Mouse (Mus musculus) small intestine, adult 2 months (tissue): ENCODE data around the gene Xbp1. TPM values are rescaled to one million over a fixed set of nuclear protein-coding genes. Genes with fewer than 3 reads are reported as not detected.

Source experiments
- H3K27ac ChIP-seq: fragments of 200-500 bp; 2 replicates; pipeline ENCODE4 v1.5.1; 2012; ENCODE audit warnings: low read depth, low read length, control low read depth, inconsistent platforms; ENCODE audit not compliant: insufficient read depth
- H3K27me3 ChIP-seq: fragments of 200-500 bp; 2 replicates; pipeline ENCODE4 v1.6.1; 2012; ENCODE audit warnings: mild to moderate bottlenecking, moderate library complexity, low read length, inconsistent platforms; ENCODE audit not compliant: control insufficient read depth, insufficient read depth
- H3K36me3 ChIP-seq: fragments of 200-500 bp; 2 replicates; pipeline ENCODE4 v1.6.1; 2012; ENCODE audit warnings: mild to moderate bottlenecking, low read length, control low read depth, inconsistent platforms; ENCODE audit not compliant: control insufficient read depth, insufficient read depth
- H3K4me1 ChIP-seq: fragments of 200-500 bp; 2 replicates; pipeline ENCODE4 v1.6.1; 2012; ENCODE audit warnings: low read length, inconsistent platforms, mixed read lengths; ENCODE audit not compliant: control insufficient read depth, insufficient read depth, insufficient read length
- H3K4me3 ChIP-seq: fragments of 200-500 bp; 2 replicates; pipeline ENCODE4 v1.5.1; 2012; ENCODE audit warnings: low read depth, mild to moderate bottlenecking, control low read depth, inconsistent platforms, low read length, moderate library complexity
- CTCF ChIP-seq: fragments of 200-500 bp; IDR thresholded peaks from 2 replicates; pipeline ENCODE4 v1.5.1; 2012; ENCODE audit warnings: low read depth, mild to moderate bottlenecking, control low read depth, inconsistent platforms, low read length, moderate library complexity, mixed read lengths; ENCODE audit not compliant: insufficient replicate concordance, insufficient read length; ENCODE audit errors: extremely low read depth
- POLR2A ChIP-seq: fragments of 200-500 bp; IDR thresholded peaks from 2 replicates; pipeline ENCODE4 v1.6.1; 2012; ENCODE audit warnings: low read depth, mild to moderate bottlenecking, control low read depth, inconsistent platforms, low read length, moderate library complexity
- WGBS: fragments of 180-500 bp; shearing (Covaris S2); methylation state at CpG from one replicate; pipeline ENCODE4 v1.1.7; 2018; 5-methylcytosine and 5-hydroxymethylcytosine counted together
- polyA plus RNA-seq: library from polyadenylated mRNA; depleted of rRNA; stranded (reverse); fragments of >200 nt; gene quantifications from 2 replicates; pipeline ENCODE4 v1.2.3, GENCODE M21; 2012

Gene Xbp1
- polyA plus RNA-seq, 1 experiment = 124 TPM

GRCm38 (mm10) chr11:5545457-5545856 is 25.0 kb downstream of the Xbp1 start:
- Histone ChIP-seq H3K4me3 (no peak overlapping the region), H3K4me1 (no peaks in the 10 kb centered on the region), H3K27ac (no peak overlapping the region), H3K36me3 (no peaks in the 10 kb centered on the region), H3K27me3 (no peaks in the 10 kb centered on the region)
- no peak for TF ChIP-seq CTCF
- TF ChIP-seq POLR2A = no peak
- WGBS = 68% methylated on average over 4 of the region's 4 CpGs

- WGBS = 69% methylated on average over 3 of the region's 3 CpGs
- no peaks in the 10 kb centered on the region for H3K27me3 ChIP-seq
- H3K4me3 ChIP-seq = no peak overlapping the region
- no peaks in the 10 kb centered on the region for H3K36me3 ChIP-seq
- no peaks in the 10 kb centered on the region for H3K4me1 ChIP-seq
- TF ChIP-seq POLR2A = no peak
- TF ChIP-seq CTCF = no peak
- no peak overlapping the region for H3K27ac ChIP-seq
These were observed 26.2 kb downstream of the Xbp1 start for GRCm38 (mm10) chr11:5546693-5547092.

DNA sequence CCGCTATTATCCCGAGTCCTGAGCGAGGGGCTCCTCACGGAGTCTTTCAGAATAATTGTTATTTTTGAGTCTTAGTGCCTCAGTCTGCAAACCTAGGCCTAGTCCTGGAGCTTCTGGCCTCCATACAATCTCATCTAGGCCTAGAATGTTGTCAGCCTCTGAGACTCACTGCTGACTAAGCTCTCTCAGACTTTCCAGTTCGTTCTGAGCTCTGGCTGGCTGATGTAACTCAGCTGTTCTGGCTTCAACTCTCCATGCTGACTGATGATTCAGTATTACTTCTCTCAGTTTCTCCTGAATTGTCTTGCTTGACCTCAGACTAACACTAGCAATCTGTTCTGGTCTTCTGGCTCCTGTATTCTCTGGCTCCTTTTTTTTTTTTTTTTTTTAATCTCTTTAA is 31.0 kb downstream of the Xbp1 start:
- H3K4me3 ChIP-seq = no peak overlapping the region
- no peaks in the 10 kb centered on the region for H3K4me1 ChIP-seq
- no peaks in the 10 kb centered on the region for H3K36me3 ChIP-seq
- no peaks in the 10 kb centered on the region for H3K27me3 ChIP-seq
- H3K27ac ChIP-seq = no peak overlapping the region
- 91% methylated on average over 5 of the region's 5 CpGs for WGBS
- TF ChIP-seq POLR2A = no peak
- TF ChIP-seq CTCF = no peak

DNA sequence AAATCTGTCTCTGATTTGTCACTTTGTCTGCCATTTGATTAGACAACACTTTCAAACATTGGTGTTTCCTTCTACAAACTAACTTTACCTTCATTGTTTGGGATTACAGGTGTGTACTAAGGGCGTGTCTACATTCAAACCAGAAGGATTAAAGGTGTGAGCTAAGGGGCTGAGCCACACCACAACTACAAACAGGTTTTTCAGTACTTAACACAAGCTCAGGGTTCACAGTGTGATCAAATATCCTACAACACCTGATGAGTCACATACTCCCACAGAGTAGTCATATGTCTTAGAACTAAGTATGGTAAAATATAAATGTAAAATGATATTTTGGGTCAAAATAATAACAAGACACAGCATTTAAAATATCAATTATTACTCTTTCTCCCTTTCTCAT is 31.5 kb downstream of the Xbp1 start:
- no peaks in the 10 kb centered on the region for H3K27me3 ChIP-seq
- H3K4me3 ChIP-seq = no peak overlapping the region
- no peaks in the 10 kb centered on the region for H3K4me1 ChIP-seq
- TF ChIP-seq CTCF = no peak
- TF ChIP-seq POLR2A = no peak
- no peak overlapping the region for H3K27ac ChIP-seq
- H3K36me3 ChIP-seq = no peaks in the 10 kb centered on the region
- WGBS = 74% methylated on average over 1 of the region's 1 CpGs

- Histone ChIP-seq H3K4me1 (no peaks in the 10 kb centered on the region), H3K4me3 (no peak overlapping the region), H3K27ac (no peak overlapping the region), H3K36me3 (no peaks in the 10 kb centered on the region), H3K27me3 (no peaks in the 10 kb centered on the region)
- 82% methylated on average over 3 of the region's 3 CpGs for WGBS
- TF ChIP-seq POLR2A (no peak), CTCF (no peak)
These were observed 39.8 kb downstream of the Xbp1 start for GRCm38 (mm10) chr11:5560273-5560672.

DNA sequence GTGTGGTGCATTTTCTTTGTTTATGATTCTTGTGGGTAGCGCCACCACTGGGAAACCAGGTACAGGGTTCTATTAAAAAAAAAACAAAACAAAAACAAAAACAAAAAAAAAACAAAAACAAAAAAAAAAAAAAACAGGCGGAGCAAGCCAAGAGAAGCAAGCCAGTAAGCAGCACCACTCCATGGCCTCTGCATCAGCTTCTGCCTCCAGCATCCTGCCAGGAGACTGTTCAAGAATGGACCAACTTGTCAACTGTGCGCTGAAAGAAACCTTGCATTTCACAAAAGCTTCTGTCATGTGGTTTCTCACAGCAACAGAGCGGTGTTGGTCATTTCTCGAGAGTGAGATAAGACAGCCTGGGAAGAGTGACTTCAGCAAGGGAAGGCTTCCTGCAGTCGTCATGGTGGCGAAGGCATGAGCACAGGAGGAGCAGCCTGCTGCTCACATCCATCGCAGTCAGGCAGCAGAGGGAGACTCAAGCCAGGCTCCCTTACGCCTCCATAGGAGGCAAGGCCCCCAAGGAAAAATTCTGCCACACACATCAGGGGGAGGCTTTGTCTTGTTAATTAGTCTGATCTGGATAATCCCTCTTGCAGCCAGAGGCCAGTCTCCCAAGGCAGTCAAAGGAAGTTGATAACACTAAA is 42.3 kb downstream of the Xbp1 start:
- TF ChIP-seq POLR2A (no peak), CTCF (no peak)
- no peak overlapping the region for H3K4me3 ChIP-seq
- H3K27me3 ChIP-seq = no peaks in the 10 kb centered on the region
- 64% methylated on average over 9 of the region's 9 CpGs for WGBS
- H3K27ac ChIP-seq = no peak overlapping the region
- H3K4me1 ChIP-seq = no peaks in the 10 kb centered on the region
- H3K36me3 ChIP-seq = no peaks in the 10 kb centered on the region

DNA sequence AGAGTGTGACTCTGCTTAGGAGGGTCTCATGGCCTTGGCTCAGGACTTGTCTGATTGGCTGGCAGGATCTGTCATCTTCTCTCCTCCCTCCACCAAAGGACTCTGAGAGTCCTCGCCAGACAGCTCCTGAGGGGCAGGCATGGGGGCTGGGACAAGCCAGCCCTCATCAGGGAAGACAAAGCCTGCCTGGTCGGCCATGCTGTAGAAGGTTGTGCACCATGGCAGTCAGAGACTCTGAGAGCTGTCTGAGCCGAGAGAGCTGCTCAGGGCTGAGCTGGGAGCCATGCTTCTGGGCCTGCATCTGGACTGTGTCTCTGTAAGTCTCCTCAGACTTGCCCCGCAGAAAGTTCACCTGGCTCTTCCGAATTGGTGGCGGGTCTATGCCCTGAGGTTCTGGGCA is 43.4 kb downstream of the Xbp1 start:
- Histone ChIP-seq H3K27me3 (no peaks in the 10 kb centered on the region), H3K27ac (no peak overlapping the region), H3K36me3 (no peaks in the 10 kb centered on the region), H3K4me1 (no peaks in the 10 kb centered on the region), H3K4me3 (no peak overlapping the region)
- WGBS = 84% methylated on average over 6 of the region's 6 CpGs
- TF ChIP-seq CTCF (no peak), POLR2A (no peak)
